Mouse (Mus musculus) lung, embryonic 15.5 days (tissue): ENCODE results near the gene Armc8. TPM values are rescaled to one million over a fixed set of nuclear protein-coding genes. Genes with fewer than 3 reads are reported as not detected.
"Not testable (repeated sequence)": the region's sequence is repeated elsewhere in the genome, so short reads cannot be mapped to it uniquely, and the experiment has no call there.

Experiments used
- ATAC-seq: fragments of 200-750 bp; cut with Nextera tagmentation; 2 replicates; pipeline ENCODE4 v1.8.0; 2017; ENCODE audit warnings: moderate number of reproducible peaks, borderline replicate concordance; ENCODE audit not compliant: low FRiP score, low TSS enrichment; ENCODE audit errors: extremely low read depth
- H3K27ac ChIP-seq: fragments of 300-500 bp; sonication (generic); 2 replicates; pipeline ENCODE4 v1.5.1; 2015; ENCODE audit warnings: moderate library complexity, mild to moderate bottlenecking, inconsistent platforms
- H3K27me3 ChIP-seq: fragments of 300-500 bp; sonication (generic); 2 replicates; pipeline ENCODE4 v1.6.1; 2015; ENCODE audit warnings: inconsistent platforms
- H3K36me3 ChIP-seq: fragments of 300-500 bp; sonication (generic); 2 replicates; pipeline ENCODE4 v1.6.1; 2015; ENCODE audit warnings: inconsistent platforms
- H3K4me1 ChIP-seq: fragments of 300-500 bp; sonication (generic); 2 replicates; pipeline ENCODE4 v1.6.1; 2015; ENCODE audit warnings: inconsistent platforms
- H3K4me2 ChIP-seq: fragments of 300-500 bp; sonication (generic); 2 replicates; pipeline ENCODE4 v1.6.1; 2015; ENCODE audit warnings: inconsistent platforms, mild to moderate bottlenecking, moderate library complexity
- H3K4me3 ChIP-seq: fragments of 300-500 bp; sonication (generic); 2 replicates; pipeline ENCODE4 v1.5.1; 2015; ENCODE audit warnings: mild to moderate bottlenecking, inconsistent platforms
- H3K9ac ChIP-seq: fragments of 300-500 bp; sonication (generic); 2 replicates; pipeline ENCODE4 v1.6.1; 2015; ENCODE audit warnings: inconsistent platforms
- H3K9me3 ChIP-seq: fragments of 300-500 bp; sonication (generic); 2 replicates; pipeline ENCODE4 v1.6.1; 2016; ENCODE audit warnings: inconsistent platforms
- WGBS: fragments of 180-500 bp; shearing (Covaris S2); methylation state at CpG from one replicate; pipeline ENCODE4 v1.1.7; 2015; 5-methylcytosine and 5-hydroxymethylcytosine counted together
- polyA plus RNA-seq: library from polyadenylated mRNA; unstranded; fragments of >200 nt; fragmentation: Nextera tagmentation; extraction: Ambion mirVana; gene quantifications from 2 replicates; pipeline ENCODE4 v1.2.1, GENCODE M21; 2015

The Armc8 gene
- 24.5 and 25.5 TPM in 2 replicates for polyA plus RNA-seq

DNA sequence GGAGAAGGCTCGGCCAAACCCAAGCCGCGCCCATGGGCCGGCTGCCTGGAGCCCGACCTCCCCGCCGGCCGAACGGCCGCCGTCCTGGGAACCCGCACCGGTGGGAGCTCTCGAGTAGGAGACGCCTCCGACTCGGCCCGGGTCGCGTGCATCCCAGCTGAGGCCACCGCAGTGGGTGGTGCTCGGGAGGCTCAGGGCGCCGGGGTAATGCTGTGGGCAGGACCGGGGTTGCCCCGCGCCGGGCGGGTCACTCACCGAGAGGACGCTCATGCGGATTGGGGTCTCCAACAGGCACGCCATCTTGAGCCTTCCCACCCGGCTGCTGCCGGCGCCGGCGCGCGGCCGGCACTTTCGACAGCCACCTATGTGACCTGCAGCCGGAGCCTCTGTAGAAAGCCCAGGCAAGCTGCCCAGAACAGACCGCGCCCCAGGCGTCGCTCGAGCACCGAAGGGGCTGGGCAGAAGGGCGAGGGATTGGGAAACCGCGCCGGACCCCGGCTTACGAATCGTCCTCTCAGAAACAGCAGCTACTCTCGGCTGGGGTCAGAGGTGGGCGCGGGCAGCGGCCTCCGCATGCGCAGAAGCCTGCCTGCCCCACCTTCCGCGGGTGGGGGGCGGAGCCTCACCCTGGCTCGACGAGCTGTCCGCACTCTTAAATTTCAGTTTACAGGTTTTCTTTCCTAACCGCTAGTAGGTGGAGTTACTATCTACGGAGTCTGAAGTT is at the start of gene Armc8:
TSS of gene Armc8 (minus strand) at position 553 of the 724 bp plus-strand sequence.
- Histone ChIP-seq H3K4me2 (peak within 1 kb of the TSS; percentile 77), H3K4me1 (peaks cover 17% of the 10 kb centered on the region)
- under 1% methylated on average over 69 of the region's 70 CpGs for WGBS

DNA sequence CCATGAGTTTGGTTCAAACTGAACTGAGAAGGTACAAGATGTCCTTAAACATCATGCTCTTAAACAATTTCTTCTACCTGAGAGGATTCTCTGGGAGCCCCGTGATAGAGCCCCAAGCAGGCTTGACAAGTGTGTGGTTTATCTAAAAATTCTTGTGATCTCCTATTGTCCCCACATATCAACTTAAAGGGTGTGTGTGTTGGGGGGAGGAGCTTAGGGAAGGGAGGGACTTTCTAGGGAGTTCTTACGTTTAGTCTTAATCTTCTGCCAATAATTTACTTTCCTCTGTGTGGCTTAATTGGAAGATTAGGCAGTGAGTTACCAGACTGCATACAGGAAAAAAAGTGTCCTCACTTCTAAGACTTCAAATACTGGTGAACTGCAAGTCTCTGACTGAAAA is 43.5 kb upstream of the Armc8 start, which contains the start of gene A4gnt:
TSS of gene A4gnt (plus strand) at position 301 of the 400 bp plus-strand sequence.
- Histone ChIP-seq H3K36me3 (no peaks in the 10 kb centered on the region), H3K4me1 (no peaks in the 10 kb centered on the region), H3K4me2 (no peak within 1 kb of the TSS), H3K27ac (no peak within 1 kb of the TSS), H3K27me3 (no peaks in the 10 kb centered on the region), H3K4me3 (no peak within 1 kb of the TSS), H3K9ac (no peak within 1 kb of the TSS), H3K9me3 (no peaks in the 10 kb centered on the region)
- no peak for ATAC-seq
- WGBS, result 38% methylated on average over 2 of the region's 2 CpGs

More for the DNA sequence above, at the start of gene Armc8:
- no peaks in the 10 kb centered on the region for H3K27me3 ChIP-seq
- H3K4me3 ChIP-seq, result peak within 1 kb of the TSS; percentile 96
- H3K27ac ChIP-seq, result peak within 1 kb of the TSS; percentile 96
- H3K9ac ChIP-seq, result peak within 1 kb of the TSS; percentile 92
- no peaks in the 10 kb centered on the region for H3K9me3 ChIP-seq
- no peaks in the 10 kb centered on the region for H3K36me3 ChIP-seq
- ATAC-seq, result peak; percentile 96

DNA sequence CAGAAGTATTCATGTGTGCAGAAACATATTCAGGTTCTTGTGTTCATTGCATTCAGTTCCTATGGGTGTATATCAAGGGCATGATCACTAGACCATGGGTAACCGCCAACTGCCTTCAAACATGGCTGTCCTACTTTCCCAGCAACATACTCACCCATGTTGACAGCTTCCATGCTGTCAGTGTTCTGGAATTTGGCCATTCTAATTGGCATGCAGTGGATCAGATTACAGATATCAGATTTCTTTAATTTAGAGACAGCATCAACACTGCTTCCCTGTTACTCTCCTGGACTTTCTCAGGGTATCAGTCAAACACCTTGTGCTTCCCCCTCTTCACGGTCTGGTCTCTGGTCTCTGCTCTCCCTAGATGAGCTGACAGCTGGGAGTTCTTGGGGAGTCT is 34.9 kb upstream of the Armc8 start:
- Histone ChIP-seq H3K36me3 (no peaks in the 10 kb centered on the region), H3K4me3 (no peak overlapping the region), H3K9ac (no peak overlapping the region), H3K27ac (no peak overlapping the region), H3K4me1 (no peaks in the 10 kb centered on the region), H3K4me2 (no peak overlapping the region), H3K27me3 (no peaks in the 10 kb centered on the region), H3K9me3 (no peaks in the 10 kb centered on the region)
- 59% methylated on average over 2 of the region's 2 CpGs for WGBS
- ATAC-seq, result no peak

DNA sequence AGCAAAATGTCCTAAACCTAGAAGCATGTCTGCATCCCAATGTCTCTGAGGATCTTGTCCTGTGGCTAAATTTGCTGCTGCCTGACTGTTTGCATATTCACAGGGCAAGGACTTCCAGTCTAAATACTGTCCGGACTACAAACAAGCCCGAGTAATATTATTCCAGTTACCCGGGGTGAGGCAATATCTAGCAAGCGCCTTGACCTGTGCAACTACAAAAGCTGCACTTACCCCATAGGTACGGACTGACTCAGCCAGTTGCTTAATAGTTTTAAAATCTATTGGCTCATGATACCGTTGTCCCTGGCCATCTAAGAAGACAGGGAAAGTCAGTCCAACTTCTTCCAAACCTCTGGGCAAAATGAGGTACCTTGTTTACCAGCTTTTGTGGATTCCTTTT is 30.4 kb upstream of the Armc8 start:
- H3K9ac ChIP-seq, H3K27ac ChIP-seq, H3K4me3 ChIP-seq, H3K27me3 ChIP-seq, H3K4me1 ChIP-seq, ATAC-seq, H3K36me3 ChIP-seq, H3K9me3 ChIP-seq, H3K4me2 ChIP-seq: not testable (repeated sequence)
- WGBS, result 91% methylated on average over 6 of the region's 6 CpGs

DNA sequence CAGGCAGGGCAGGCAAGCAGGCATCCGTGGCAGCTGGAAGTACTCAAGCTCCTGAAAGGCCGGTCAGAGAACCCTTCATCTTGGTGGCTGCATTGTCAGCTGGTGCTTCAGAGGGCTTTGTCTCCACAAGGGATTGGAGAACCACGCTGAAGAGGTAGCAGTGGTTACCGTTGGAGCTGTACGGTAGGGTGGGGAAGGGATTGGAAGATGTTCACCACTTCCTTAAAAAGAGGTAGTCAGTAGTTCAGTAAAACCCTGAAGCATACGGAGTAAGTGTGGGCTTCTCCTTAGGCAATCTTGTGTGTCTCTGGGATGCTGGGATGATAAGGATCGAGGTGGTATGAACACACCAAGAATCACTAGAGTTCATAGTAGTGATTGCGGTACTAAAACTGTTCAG is 22.4 kb upstream of the Armc8 start:
- Histone ChIP-seq H3K9me3 (no peaks in the 10 kb centered on the region), H3K4me3 (no peak overlapping the region), H3K4me1 (no peaks in the 10 kb centered on the region), H3K9ac (no peak overlapping the region), H3K27me3 (no peaks in the 10 kb centered on the region), H3K36me3 (no peaks in the 10 kb centered on the region), H3K27ac (no peak overlapping the region), H3K4me2 (no peak overlapping the region)
- WGBS, result 62% methylated on average over 8 of the region's 8 CpGs
- no peak for ATAC-seq

DNA sequence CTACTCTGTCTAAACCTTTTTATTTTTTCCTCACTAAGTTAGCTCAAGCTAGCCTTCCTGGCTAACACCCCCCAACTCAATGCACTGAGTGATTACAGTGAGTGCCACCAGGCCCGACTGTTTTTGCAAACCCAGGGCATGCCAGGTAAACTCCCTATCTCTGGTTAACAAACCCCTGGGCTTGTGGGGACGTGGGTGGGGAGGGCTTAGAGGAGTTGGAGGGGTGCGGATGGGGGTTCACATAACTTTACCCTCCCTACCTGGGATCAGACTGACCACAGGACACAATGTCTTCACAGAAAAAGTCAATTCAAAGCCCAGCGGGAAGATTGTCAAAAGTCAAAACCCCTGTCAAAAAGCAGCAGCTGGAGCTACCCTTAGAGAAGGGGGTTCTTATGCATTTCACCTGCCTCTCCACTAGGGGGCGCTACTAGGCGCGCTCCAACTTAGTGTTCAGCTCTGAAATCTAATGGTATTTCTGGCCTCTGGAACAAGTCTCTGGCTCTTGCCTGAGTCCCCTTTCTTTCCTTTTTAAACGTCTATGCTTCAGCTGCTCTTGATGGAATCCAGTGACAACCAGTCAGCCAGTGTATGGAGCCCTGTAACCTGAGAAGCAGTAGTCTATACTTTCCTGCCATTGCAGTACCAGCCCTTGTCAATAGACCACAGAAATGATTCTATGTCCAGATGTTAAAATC is 19.0 kb upstream of the Armc8 start:
- no peaks in the 10 kb centered on the region for H3K4me1 ChIP-seq
- H3K9ac ChIP-seq, result no peak overlapping the region
- no peak overlapping the region for H3K4me2 ChIP-seq
- no peak overlapping the region for H3K4me3 ChIP-seq
- H3K27ac ChIP-seq, result no peak overlapping the region
- H3K9me3 ChIP-seq, result no peaks in the 10 kb centered on the region
- WGBS, result 27% methylated on average over 8 of the region's 8 CpGs
- ATAC-seq, result peak; percentile 46; the same call in 1 of the 2 replicates
- H3K27me3 ChIP-seq, result no peaks in the 10 kb centered on the region
- peaks cover 18% of the 10 kb centered on the region for H3K36me3 ChIP-seq

DNA sequence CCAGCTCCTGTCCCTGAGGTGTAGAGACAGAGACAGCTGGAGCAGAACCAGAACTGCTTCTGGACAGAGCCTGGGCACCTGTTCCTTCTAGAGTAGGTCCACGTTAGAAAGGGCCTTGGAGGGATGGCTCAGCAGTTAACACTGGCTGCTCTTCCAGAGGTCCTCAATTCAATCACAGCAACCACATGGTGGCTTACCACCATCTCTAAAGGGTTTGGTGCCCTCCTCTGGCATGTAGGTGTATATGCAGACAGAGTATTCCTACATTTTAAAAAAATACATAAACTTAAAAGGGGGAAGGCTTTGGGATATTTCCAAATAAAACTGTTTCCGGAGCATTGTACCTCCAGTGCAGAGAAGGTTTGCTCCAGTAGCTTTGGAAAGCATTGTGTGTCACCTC is 12.0 kb upstream of the Armc8 start:
- H3K9ac ChIP-seq, result no peak overlapping the region
- peaks cover 40% of the 10 kb centered on the region for H3K36me3 ChIP-seq
- peaks cover 14% of the 10 kb centered on the region for H3K4me1 ChIP-seq
- no peaks in the 10 kb centered on the region for H3K9me3 ChIP-seq
- no peak overlapping the region for H3K27ac ChIP-seq
- H3K27me3 ChIP-seq, result no peaks in the 10 kb centered on the region
- H3K4me3 ChIP-seq, result no peak overlapping the region
- 47% methylated on average over 2 of the region's 2 CpGs for WGBS
- H3K4me2 ChIP-seq, result no peak overlapping the region
- ATAC-seq, result no peak

DNA sequence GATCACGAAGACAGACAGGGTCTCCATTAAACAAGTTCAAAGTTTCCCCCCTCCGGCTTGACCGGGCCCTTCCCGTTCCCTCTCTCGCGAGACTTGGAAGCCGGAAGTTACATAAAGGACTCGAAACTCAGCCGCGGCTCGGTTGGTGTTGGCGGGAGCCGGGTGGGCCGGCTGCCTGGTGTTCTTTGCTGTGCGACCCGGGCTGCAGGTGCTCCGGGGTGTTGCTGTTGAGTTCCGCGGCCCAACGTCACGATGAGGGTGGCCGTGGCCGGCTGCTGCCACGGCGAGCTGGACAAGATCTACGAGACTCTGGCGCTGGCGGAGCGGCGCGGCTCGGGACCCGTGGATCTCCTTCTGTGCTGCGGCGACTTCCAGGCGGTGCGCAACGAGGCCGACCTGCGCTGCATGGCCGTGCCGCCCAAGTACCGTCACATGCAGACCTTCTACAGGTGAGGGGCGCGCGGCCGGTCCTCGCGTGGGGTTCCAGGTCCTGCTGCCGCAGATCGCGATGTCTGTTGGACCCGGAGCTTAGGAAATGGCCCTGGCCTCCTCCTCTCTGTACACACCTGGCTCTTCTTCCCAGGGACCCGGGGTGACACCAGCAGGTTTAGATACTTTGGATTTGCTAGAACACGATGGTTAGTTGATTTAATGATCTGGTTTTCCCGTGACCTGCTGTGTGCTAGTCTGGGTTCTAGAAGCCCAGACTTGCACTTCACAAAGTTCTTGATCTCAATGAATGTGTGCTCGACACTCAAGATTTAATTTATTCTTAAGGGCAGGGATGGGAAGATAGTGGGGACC is 7.2 kb upstream of the Armc8 start, which contains the start of gene Dbr1:
TSS of gene Dbr1 (plus strand) at position 123 of the 804 bp plus-strand sequence.
- Histone ChIP-seq H3K36me3 (peaks cover 7% of the 10 kb centered on the region; the same call in 1 of the 2 replicates), H3K9ac (peak within 1 kb of the TSS; percentile 70), H3K27me3 (no peaks in the 10 kb centered on the region), H3K4me1 (peaks cover 14% of the 10 kb centered on the region), H3K4me3 (peak within 1 kb of the TSS; percentile 91), H3K9me3 (no peaks in the 10 kb centered on the region), H3K4me2 (peak within 1 kb of the TSS; percentile 52), H3K27ac (peak within 1 kb of the TSS; percentile 87)
- peak; percentile 93 for ATAC-seq
- under 1% methylated on average over 57 of the region's 57 CpGs for WGBS

DNA sequence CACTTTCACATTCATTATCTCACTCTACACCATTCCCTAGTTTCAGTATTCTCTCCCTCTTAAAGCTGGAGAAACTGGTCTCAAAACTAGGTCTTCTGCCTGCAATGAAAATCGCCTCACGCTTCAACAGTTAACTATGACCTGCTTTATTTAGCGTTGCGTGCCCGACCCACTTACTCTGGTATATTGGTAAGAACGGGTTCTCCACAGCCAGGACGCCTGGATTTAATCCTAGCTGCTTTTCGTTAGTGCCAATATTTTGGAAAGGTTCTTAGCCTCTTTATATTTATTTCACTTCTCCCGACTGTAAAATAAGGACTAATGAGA is 335 bp upstream of the Armc8 start:
- H3K9me3 ChIP-seq, result no peaks in the 10 kb centered on the region
- peak overlapping the region; percentile 96 for H3K27ac ChIP-seq
- H3K4me3 ChIP-seq, result peak overlapping the region; percentile 96
- H3K9ac ChIP-seq, result peak overlapping the region; percentile 92
- no peaks in the 10 kb centered on the region for H3K27me3 ChIP-seq
- H3K36me3 ChIP-seq, result no peaks in the 10 kb centered on the region
- H3K4me1 ChIP-seq, result peaks cover 17% of the 10 kb centered on the region
- no peak for ATAC-seq
- H3K4me2 ChIP-seq, result peak overlapping the region; percentile 77
- WGBS, result 2% methylated on average over 9 of the region's 9 CpGs

DNA sequence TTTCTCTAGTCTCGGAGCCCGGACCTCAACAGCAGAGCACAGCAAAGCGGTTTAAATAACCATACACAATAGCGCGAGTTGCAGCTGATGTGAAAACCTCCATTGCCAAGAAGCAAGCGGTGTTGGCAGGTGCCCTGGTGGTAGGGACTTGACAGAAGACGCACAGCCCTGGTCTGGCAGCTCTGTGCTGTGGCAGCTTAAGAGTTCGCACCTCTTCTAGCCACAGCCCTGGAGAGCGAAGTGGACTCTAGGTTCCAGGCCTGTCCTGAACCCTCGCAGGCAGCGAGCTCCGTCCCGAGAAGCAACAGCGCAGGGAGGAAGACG is 714 bp downstream of the Armc8 start:
- no peak; the same call in 1 of the 2 replicates for ATAC-seq
- peak overlapping the region; percentile 92 for H3K9ac ChIP-seq
- under 1% methylated on average over 15 of the region's 15 CpGs for WGBS

DNA sequence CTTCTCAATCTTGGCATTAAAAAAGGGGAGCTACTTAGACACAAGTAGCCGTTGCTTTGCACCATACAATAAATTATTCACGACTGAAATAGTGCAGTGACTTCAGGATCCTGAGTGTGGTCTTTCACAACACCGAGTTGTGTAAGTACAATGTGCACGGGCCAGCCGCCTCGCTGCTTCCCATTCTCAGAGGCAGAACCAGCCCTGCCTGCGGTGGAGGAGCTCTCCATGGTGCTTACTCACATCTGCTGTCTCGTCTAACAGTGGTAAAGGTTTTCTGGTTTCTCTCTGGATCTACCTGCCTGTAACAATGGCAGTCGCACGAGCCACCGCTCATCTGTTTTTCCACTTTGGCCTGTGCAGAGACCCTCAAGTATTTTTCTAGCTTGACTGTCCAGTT is 5.0 kb downstream of the Armc8 start:
- Histone ChIP-seq H3K9ac (no peak overlapping the region), H3K4me1 (peaks cover 12% of the 10 kb centered on the region), H3K9me3 (no peaks in the 10 kb centered on the region), H3K4me2 (no peak overlapping the region), H3K27me3 (no peaks in the 10 kb centered on the region), H3K4me3 (no peak overlapping the region), H3K36me3 (no peaks in the 10 kb centered on the region), H3K27ac (no peak overlapping the region)
- ATAC-seq, result no peak
- WGBS, result 21% methylated on average over 11 of the region's 11 CpGs

More for the DNA sequence above, 714 bp downstream of the Armc8 start:
- Histone ChIP-seq H3K4me2 (peak overlapping the region; percentile 77), H3K4me3 (peak overlapping the region; percentile 96), H3K4me1 (peaks cover 17% of the 10 kb centered on the region), H3K27me3 (no peaks in the 10 kb centered on the region), H3K9me3 (no peaks in the 10 kb centered on the region), H3K36me3 (no peaks in the 10 kb centered on the region), H3K27ac (peak overlapping the region; percentile 96)

DNA sequence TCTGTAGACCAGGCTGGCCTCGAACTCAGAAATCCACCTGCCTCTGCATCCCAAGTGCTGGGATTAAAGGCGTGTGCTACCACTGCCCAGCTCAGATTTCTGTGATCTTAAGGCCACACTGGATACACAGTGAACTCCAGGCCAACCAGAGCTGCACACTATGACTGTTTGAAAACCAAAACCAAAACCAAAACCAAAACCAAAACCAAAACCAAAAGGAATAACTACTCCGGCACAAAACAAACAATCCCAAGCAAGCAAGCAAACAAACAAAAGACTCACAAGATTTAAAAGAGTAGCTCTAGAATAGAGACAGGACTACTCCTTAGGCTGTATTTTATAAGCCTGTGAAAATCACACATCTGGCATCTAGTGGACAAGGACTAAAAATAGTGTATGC is 8.3 kb downstream of the Armc8 start:
- H3K36me3 ChIP-seq, result no peaks in the 10 kb centered on the region
- ATAC-seq, result no peak
- no peak overlapping the region for H3K27ac ChIP-seq
- no peak overlapping the region for H3K9ac ChIP-seq
- no peaks in the 10 kb centered on the region for H3K27me3 ChIP-seq
- WGBS, result 97% methylated on average over 3 of the region's 3 CpGs
- no peaks in the 10 kb centered on the region for H3K9me3 ChIP-seq
- H3K4me2 ChIP-seq, result no peak overlapping the region
- H3K4me1 ChIP-seq, result no peaks in the 10 kb centered on the region
- H3K4me3 ChIP-seq, result no peak overlapping the region
